Mouse (Mus musculus) gastrocnemius, adult 2 months (tissue): ENCODE measurements around the gene Noxo1. TPM values are rescaled to one million over a fixed set of nuclear protein-coding genes. Genes with fewer than 3 reads are reported as not detected.
"Not testable (repeated sequence)": the region's sequence is repeated elsewhere in the genome, so short reads cannot be mapped to it uniquely, and the experiment has no call there.

Source experiments
- DNase-seq: peaks from one replicate; pipeline ENCODE4 v3.0.0; 2022
- H3K27ac ChIP-seq: fragments of 200-600 bp; 2 replicates; pipeline ENCODE4 v1.8.1; 2022; ENCODE audit warnings: mild to moderate bottlenecking
- H3K4me3 ChIP-seq: fragments of 200-600 bp; 2 replicates; pipeline ENCODE4 v1.8.1; 2022; ENCODE audit warnings: mild to moderate bottlenecking, moderate library complexity
- CTCF ChIP-seq: fragments of 200-600 bp; IDR thresholded peaks from 2 replicates; pipeline ENCODE4 v1.8.1; 2022; ENCODE audit warnings: antibody characterized with exemption, mild to moderate bottlenecking, moderate library complexity
- intact Hi-C: fragments of 180-260 bp; cut with DNase I; formaldehyde crosslinking; loops from one replicate; pipeline ENCODE4 v1.15.1; 2025
- total RNA-seq, 2 experiments: library from RNA; stranded (reverse); gene quantifications; 2 replicates each; pipeline ENCODE4 v1.2.3; 2021

Noxo1 gene
- total RNA-seq, 2 experiments from 2014 or later = 0.56 to 0.74 TPM

DNA sequence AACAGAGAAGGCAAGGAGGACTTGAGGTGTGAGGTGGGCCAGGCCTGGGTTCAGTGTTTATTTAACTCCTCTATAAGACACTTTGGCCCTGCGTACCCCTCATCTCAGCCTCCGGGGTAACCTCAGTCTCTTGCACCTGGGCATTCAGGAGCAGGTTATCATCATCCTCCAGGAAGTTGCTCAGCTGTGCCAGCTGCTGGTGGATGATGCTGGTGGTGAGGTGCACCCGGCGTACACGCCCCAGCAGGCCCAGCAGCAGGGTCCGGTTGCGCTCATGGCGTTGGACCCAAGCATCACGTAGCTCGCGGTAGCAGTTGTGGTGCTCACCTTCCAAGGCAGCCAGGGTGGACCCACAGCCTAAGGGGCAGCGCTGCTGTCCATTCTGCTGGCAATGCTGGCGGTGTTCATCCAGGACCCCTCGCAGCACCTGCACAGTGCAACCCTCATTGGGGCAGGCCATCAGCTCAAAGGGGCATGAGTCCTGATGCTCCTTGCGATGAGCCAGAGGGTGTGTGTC, 20.2 kb downstream of the Noxo1 start:
- no peak overlapping the region for H3K4me3 ChIP-seq
- intact Hi-C loops = no loop called here
- DNase-seq = no peak
- H3K27ac ChIP-seq = no peak overlapping the region
- no peak for TF ChIP-seq CTCF

DNA sequence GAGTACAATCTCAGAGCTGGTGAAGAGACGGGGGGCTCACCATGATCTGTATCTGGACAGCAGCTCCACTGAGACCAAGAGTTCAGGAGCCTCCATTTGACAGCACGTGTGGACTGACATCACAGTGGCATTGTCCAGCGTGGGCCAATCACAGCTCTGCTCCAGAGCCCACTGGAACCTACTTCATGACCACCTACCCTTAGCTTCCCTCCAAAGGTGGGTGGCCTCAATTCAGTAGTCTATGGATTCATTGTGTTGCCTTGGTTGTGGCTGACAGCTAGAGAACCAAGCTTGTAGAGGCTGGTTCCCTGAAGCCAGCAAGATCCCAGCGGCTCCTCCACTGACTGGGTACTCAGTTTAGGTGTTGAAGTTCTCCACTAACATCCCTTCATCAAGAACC, 21.9 kb downstream of the Noxo1 start, which contains the start of the genes Rnf151 and Rps2:
Gene Rnf151, minus strand, starts transcription at position 121 of the 400 bp plus-strand sequence.
Gene Rps2, plus strand, starts transcription at position 174 of the 400 bp plus-strand sequence.
- TF ChIP-seq CTCF = no peak
- intact Hi-C loops = no loop called here
- peak within 1 kb of the TSS; percentile 98 for H3K4me3 ChIP-seq
- H3K27ac ChIP-seq = peak within 1 kb of the TSS; percentile 98; the same call in 1 of the 2 replicates
- DNase-seq = no peak

DNA sequence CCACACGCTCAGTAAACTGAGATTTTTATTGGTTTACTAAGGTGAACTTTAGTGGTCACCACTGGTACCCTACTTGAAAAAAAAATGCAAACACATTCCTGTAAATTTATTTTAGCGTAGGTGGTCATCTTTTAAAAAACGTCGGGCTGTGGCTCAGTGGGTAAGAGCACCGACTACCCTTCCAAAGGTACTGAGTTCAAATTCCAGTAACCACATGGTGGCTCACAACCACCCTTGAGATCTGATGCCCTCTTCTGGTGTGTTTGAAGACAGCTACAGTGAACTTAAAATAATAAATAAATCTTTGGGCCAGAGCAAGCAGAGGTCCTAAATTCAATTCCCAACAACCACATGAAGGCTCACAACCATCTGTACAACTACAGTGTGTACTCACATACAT, 22.9 kb downstream of the Noxo1 start:
- intact Hi-C loops = loop anchor here (1.0 kb wide), 1 partner anchor 12 kb away; the partner anchor contains the start of gene Tbl3
- Histone ChIP-seq H3K27ac (peak overlapping the region; percentile 98), H3K4me3 (peak overlapping the region; percentile 98)
- DNase-seq = not testable (repeated sequence)

DNA sequence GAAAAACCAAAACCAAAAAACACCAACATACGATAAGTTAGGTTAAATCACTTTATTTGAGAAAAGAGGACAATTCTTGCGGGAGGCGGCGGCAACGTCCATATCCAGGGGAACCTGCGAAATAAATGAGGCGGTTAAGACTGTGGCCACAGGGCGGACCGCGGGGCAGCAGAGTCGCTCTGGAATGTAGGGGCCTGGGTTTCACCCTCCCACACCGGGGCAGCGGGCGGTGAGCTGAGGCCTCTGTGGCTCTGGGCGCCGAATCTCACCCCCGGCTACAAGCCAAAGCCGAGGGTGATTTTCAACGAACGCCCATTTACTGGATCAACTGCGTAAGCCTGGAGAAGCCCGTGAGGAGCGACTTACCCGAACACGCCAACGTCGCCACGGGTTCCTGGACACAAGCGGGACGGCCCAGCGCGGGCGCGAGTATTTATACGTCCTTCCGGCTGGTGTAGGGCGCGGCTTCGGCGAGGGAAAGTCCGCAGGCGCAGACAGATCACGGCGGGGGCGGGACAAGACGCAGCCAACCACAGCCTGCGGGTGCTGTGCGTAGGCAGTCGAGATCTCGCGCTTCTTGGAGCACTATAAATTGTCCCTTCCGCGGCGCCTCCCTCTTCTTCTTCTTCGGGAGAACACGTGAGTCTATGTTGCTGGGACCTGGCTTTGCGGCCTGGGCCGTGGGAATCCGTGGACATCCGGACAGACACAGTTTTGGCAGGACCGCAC, 23.6 kb downstream of the Noxo1 start:
- peak; percentile 99 for DNase-seq
- TF ChIP-seq CTCF = no peak
- Histone ChIP-seq H3K27ac (peak overlapping the region; percentile 98), H3K4me3 (peak overlapping the region; percentile 98)
- intact Hi-C loops = loop anchor here (1.0 kb wide), 1 partner anchor 12 kb away; the partner anchor contains the start of gene Tbl3

DNA sequence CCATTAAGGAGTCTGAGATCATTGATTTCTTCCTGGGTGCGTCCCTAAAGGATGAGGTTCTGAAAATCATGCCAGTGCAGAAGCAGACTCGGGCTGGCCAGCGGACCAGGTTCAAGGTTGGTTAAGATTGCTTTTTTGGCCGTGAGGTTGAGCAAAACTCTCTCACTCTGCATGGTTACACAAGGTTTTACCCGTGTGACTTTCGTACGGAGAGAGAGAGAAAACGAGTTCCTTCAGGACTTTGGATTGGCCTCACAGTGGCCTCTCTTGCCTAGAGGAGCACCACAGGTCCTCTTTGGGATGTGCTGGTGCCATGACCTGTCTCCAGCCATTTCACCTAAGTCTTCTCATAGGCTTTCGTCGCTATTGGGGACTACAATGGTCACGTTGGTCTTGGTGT, 24.6 kb downstream of the Noxo1 start:
- H3K27ac ChIP-seq = peak overlapping the region; percentile 98
- intact Hi-C loops, DNase-seq: not testable (repeated sequence)
- H3K4me3 ChIP-seq = peak overlapping the region; percentile 98

DNA sequence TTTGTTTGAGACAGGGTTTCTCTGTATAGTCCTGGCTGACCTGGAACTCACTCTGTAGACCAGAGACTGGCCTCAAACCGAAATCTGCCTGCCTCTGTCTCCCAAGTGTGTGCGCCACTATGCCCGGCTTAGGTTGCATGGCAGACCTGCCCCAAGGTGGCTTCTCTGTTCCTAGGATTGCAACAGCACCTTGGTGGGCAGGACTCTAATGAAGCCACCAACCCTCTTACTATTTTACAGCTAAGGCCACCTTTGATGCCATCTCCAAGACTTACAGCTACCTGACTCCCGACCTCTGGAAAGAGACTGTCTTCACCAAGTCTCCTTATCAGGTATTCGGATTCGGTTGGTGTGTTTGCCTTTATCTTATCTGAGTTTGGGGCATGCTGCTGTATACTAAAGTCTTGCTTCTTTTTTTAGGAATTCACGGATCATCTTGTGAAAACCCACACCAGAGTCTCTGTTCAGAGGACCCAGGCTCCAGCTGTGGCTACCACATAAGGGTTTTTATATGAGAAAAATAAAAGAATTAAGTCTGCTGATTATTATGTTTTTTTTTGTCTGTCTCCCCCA, 25.4 kb downstream of the Noxo1 start:
- DNase-seq, intact Hi-C loops: not testable (repeated sequence)
- peak overlapping the region; percentile 98 for H3K4me3 ChIP-seq
- peak overlapping the region; percentile 51; the same call in 1 of the 2 replicates for H3K27ac ChIP-seq

DNA sequence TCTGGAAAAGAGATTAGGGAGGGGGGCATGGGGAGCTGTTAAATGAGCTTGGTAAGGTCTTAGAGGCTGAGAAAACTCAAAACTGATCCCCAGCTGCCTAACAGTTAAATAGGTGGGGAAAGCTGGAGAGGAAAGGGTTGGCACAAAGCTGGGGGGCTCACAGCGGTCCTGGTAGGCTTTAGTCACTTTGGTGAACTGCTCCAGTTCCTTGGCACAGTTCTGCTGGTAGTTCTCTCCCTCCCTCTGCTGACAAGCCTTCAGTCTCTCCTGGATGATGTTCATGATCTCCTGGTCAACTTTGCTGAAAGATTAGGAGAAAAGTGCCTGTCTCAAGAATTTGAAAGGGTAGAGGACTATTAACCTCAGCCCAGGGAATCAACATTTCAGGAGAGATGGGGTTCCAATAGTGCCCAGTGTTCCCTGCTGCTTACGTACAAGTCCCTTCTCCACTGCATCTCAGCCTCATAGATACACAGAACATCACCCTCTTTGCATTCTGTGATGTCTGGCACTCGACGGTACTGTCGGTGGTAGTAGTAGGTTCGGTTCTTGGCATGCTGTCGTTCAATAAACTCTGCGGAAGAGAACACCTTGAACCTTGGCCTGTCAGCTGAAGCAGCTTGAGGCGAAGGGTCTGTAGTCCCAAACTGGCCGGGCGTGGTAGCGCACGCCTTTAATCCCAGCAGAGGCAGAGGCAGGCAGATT, 26.3 kb downstream of the Noxo1 start:
- intact Hi-C loops = no loop called here
- no peak for TF ChIP-seq CTCF
- Histone ChIP-seq H3K27ac (peak overlapping the region; percentile 51), H3K4me3 (peak overlapping the region; percentile 98)
- no peak for DNase-seq

DNA sequence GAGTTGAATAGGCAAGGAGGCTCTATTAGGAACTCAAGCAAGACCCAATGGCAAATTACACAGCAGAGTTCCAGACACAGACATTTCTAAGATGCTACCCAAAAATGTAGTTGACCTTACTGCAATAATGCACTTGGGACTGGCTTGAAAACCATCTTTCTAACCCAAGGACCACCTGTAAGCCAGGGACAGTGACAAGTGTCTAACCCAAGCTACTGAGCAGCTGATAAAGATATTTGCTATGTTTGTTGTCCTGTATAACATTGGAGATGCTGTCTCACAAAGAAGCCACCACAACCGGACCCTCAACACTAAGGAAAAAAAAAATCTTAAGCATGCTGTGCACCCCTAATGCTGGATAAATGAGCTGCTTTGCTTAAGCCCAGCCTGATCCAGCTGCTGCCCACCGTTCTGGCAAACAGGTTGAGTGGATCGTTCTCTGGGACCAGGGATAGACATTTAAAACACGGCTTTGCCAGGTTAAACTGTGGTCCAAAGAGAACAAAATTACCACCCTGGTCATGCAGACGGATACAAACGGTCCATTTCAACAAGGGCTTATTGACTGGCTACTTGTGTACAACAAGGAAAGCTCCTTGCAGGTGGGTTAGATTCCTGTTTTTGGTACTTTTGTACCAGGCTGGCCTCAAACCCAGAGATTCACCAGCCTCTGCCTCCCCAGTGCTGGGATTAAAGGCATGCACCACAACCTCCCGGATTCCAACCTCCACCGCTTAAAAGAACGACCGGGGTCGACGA, 27.3 kb downstream of the Noxo1 start:
- Histone ChIP-seq H3K4me3 (peak overlapping the region; percentile 98), H3K27ac (peak overlapping the region; percentile 97)
- intact Hi-C loops = no loop called here
- no peak for TF ChIP-seq CTCF
- no peak for DNase-seq

DNA sequence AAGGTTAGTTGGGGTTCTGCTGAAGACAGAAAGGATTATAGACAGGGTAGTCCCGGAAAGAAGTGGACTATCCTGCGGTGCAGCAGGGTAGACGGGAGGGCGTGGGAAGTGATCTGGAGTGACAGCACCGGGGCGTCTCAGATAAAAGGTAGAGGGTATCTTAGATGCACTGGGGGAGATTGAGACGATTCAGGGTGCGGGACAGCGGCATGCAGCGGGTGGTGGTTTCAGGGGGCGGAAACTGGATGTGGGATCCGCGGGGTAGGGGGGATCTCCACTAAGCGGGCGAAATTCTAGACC, 27.8 kb downstream of the Noxo1 start:
- no peak for TF ChIP-seq CTCF
- DNase-seq = no peak
- intact Hi-C loops = no loop called here
- peak overlapping the region; percentile 98 for H3K4me3 ChIP-seq
- H3K27ac ChIP-seq = peak overlapping the region; percentile 97

DNA sequence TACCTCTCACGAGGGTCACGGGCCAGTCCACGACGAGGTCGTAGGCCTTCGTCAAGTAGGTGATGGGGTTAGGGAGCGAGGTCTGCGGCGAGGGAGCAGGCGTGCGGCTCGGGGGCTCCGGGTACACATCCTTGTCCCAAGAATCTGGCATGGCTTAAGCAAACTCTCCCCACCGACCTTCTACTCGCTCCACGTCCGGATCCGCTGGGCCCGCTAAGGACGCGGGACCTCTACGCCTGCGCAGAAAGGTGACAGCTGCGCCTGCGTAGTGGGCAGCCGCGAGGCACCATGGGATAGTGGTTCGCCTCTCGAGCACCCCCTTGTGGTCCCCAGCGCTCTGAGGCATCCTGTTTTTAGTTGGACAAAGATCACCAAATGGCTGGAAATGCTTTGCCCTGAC, 28.1 kb downstream of the Noxo1 start, which contains the start of gene Ndufb10:
Gene Ndufb10, minus strand, starts transcription at position 295 of the 400 bp plus-strand sequence.
- intact Hi-C loops = no loop called here
- peak within 1 kb of the TSS; percentile 98 for H3K4me3 ChIP-seq
- peak; percentile 98 for DNase-seq
- TF ChIP-seq CTCF = peak; percentile 95
- H3K27ac ChIP-seq = peak within 1 kb of the TSS; percentile 97

DNA sequence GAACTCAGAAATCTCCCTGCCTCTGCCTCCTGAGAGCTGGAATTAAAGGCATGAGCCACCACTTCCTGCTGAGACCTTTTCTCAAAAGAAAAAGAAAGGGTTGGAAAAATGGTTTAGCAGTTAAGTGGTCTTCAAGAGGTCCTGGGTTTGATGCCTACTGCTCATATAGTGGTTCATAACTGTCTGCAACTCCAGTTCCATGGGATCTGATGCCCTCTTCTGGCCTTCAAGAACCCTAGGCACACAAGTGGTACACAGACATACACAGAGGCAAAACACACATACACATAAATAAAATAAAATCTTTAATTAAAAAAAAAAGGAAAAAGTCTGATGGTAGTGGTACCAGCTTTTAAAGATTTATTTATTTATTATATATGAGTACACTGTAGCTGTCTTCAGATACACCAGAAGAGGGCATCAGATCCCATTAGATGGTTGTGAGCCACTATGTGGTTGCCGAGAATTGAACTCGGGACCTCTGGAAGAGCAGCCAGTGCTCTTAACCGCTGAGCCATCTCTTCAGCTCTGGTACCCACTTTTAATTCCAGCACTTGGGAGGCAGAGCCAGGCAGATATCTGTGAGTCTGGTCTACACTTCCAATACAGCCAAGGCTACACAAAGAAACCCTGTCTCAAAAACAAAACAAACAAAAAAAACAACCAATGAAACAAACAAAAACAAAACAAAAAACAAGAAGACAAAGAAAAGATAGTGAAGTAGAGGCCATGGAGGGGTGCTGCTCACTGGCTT, 29.8 kb downstream of the Noxo1 start:
- H3K4me3 ChIP-seq = no peak overlapping the region
- intact Hi-C loops = no loop called here
- no peak for DNase-seq
- TF ChIP-seq CTCF = peak; percentile 35; the same call in 1 of the 2 replicates
- H3K27ac ChIP-seq = peak overlapping the region; percentile 98

DNA sequence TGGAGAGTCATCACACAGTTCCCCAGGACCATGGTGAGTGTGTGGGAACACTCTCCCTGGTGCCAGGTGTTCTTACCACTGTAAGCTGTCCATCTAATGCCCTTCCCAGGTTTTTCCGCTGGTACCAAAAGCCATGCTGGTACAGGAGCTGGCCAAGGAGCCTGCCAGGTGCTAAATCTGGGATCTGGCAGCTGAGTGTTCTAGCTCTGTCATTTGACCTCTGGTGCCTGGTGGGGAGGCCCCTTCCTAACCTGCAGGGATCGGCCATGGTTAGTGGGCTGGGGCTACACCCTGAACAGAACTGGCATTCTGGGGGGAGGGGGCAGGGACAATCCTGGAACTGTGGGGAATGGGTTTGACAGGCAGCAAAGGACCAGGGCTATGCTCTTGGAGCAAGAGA, 31.6 kb downstream of the Noxo1 start, which contains the start of gene Rpl3l:
Gene Rpl3l, plus strand, starts transcription at position 203 of the 400 bp plus-strand sequence.
- no peak for TF ChIP-seq CTCF
- peak; percentile 90 for DNase-seq
- intact Hi-C loops = no loop called here
- Histone ChIP-seq H3K27ac (peak within 1 kb of the TSS; percentile 98), H3K4me3 (peak within 1 kb of the TSS; percentile 78)
